Mouse (Mus musculus): ENCODE data around the gene Numb. TPM values are rescaled to one million over a fixed set of nuclear protein-coding genes. Genes with fewer than 3 reads are reported as not detected.

Numb gene
- total and polyA plus RNA-seq, 2 experiments from 2014 or later: 10.7 to 17.7 TPM

- Histone ChIP-seq H3K4me2 (ENCODE audit: low read depth, low read length) (peak overlapping the region; percentile 48), H3K4me3 (ENCODE audit: low read length) (peak overlapping the region; percentile 92), H3K27me3 (ENCODE audit: insufficient read depth, low read length) (no peaks in the 10 kb centered on the region), H3K4me1 (ENCODE audit: insufficient read depth, low read length) (no peaks in the 10 kb centered on the region), H3K27ac (no peak overlapping the region), H3K36me3 (ENCODE audit: insufficient read depth, low read length) (no peaks in the 10 kb centered on the region), H3K9me3 (ENCODE audit: low read length) (no peaks in the 10 kb centered on the region), H3K9ac (replicated peaks; ENCODE audit: low read length) (no peak overlapping the region)
- ATAC-seq (no peak), DNase-seq (ENCODE audit: low spot score) (no peak)
- TF ChIP-seq CTCF (IDR thresholded peaks at IDR 0.05; ENCODE audit: low read depth): no peak
- 38% methylated on average over 8 of the region's 8 CpGs for WGBS
Measured at GRCm38 (mm10) chr12:83922724-83923485, 1.2 kb upstream of the Numb start.

GRCm38 (mm10) chr12:83920721-83921441 is 853 bp downstream of the Numb start:
- ATAC-seq (no peak), DNase-seq (ENCODE audit: low spot score) (peak; percentile 16)

GRCm38 (mm10) chr12:83916884-83917283 is 4.8 kb downstream of the Numb start:
- Histone ChIP-seq H3K9me3 (ENCODE audit: low read length) (no peaks in the 10 kb centered on the region), H3K4me3 (ENCODE audit: low read length) (no peak overlapping the region), H3K9ac (replicated peaks; ENCODE audit: low read length) (no peak overlapping the region), H3K27ac (no peak overlapping the region), H3K4me2 (ENCODE audit: low read depth, low read length) (no peak overlapping the region), H3K36me3 (ENCODE audit: insufficient read depth, low read length) (no peaks in the 10 kb centered on the region), H3K27me3 (ENCODE audit: insufficient read depth, low read length) (no peaks in the 10 kb centered on the region), H3K4me1 (ENCODE audit: insufficient read depth, low read length) (no peaks in the 10 kb centered on the region)
- WGBS: 68% methylated on average over 9 of the region's 9 CpGs
- ATAC-seq (no peak), DNase-seq (ENCODE audit: low spot score) (peak; percentile 12)
- no peak for TF ChIP-seq CTCF (IDR thresholded peaks at IDR 0.05; ENCODE audit: low read depth)

More at GRCm38 (mm10) chr12:83920721-83921441, 853 bp downstream of the Numb start:
- no peak for TF ChIP-seq CTCF (IDR thresholded peaks at IDR 0.05; ENCODE audit: low read depth)
- Histone ChIP-seq H3K27ac (peak overlapping the region; percentile 62; the same call in 1 of the 2 replicates), H3K27me3 (ENCODE audit: insufficient read depth, low read length) (no peaks in the 10 kb centered on the region), H3K4me3 (ENCODE audit: low read length) (peak overlapping the region; percentile 92), H3K36me3 (ENCODE audit: insufficient read depth, low read length) (no peaks in the 10 kb centered on the region), H3K9me3 (ENCODE audit: low read length) (no peaks in the 10 kb centered on the region), H3K4me2 (ENCODE audit: low read depth, low read length) (peak overlapping the region; percentile 83), H3K9ac (replicated peaks; ENCODE audit: low read length) (peak overlapping the region; percentile 69), H3K4me1 (ENCODE audit: insufficient read depth, low read length) (no peaks in the 10 kb centered on the region)
- under 1% methylated on average over 31 of the region's 31 CpGs for WGBS

GRCm38 (mm10) chr12:83914797-83915196 is 6.9 kb downstream of the Numb start:
- 91% methylated on average over 1 of the region's 1 CpGs for WGBS
- no peak overlapping the region for H3K4me3 ChIP-seq (ENCODE audit: low read length)
- H3K27ac ChIP-seq: no peak overlapping the region
- no peak overlapping the region for H3K4me2 ChIP-seq (ENCODE audit: low read depth, low read length)
- H3K36me3 ChIP-seq (ENCODE audit: insufficient read depth, low read length): no peaks in the 10 kb centered on the region
- no peak for DNase-seq (ENCODE audit: low spot score)
- no peaks in the 10 kb centered on the region for H3K27me3 ChIP-seq (ENCODE audit: insufficient read depth, low read length)
- no peak for TF ChIP-seq CTCF (IDR thresholded peaks at IDR 0.05; ENCODE audit: low read depth)
- no peaks in the 10 kb centered on the region for H3K9me3 ChIP-seq (ENCODE audit: low read length)
- ATAC-seq: no peak
- H3K9ac ChIP-seq (replicated peaks; ENCODE audit: low read length): no peak overlapping the region
- no peaks in the 10 kb centered on the region for H3K4me1 ChIP-seq (ENCODE audit: insufficient read depth, low read length)

- Histone ChIP-seq H3K27me3 (ENCODE audit: insufficient read depth, low read length) (no peaks in the 10 kb centered on the region), H3K4me3 (ENCODE audit: low read length) (no peak overlapping the region), H3K9ac (replicated peaks; ENCODE audit: low read length) (no peak overlapping the region), H3K4me2 (ENCODE audit: low read depth, low read length) (no peak overlapping the region), H3K27ac (no peak overlapping the region), H3K36me3 (ENCODE audit: insufficient read depth, low read length) (no peaks in the 10 kb centered on the region), H3K9me3 (ENCODE audit: low read length) (no peaks in the 10 kb centered on the region), H3K4me1 (ENCODE audit: insufficient read depth, low read length) (no peaks in the 10 kb centered on the region)
- ATAC-seq: no peak
- WGBS: 91% methylated on average over 4 of the region's 4 CpGs
- DNase-seq (ENCODE audit: low spot score): no peak
- no peak for TF ChIP-seq CTCF (IDR thresholded peaks at IDR 0.05; ENCODE audit: low read depth)
Measured at GRCm38 (mm10) chr12:83914202-83914740, 7.5 kb downstream of the Numb start.

- Histone ChIP-seq H3K4me2 (ENCODE audit: low read depth, low read length) (no peak overlapping the region), H3K27me3 (ENCODE audit: insufficient read depth, low read length) (no peaks in the 10 kb centered on the region), H3K9me3 (ENCODE audit: low read length) (no peaks in the 10 kb centered on the region), H3K27ac (no peak overlapping the region), H3K4me1 (ENCODE audit: insufficient read depth, low read length) (no peaks in the 10 kb centered on the region), H3K4me3 (ENCODE audit: low read length) (no peak overlapping the region), H3K9ac (replicated peaks; ENCODE audit: low read length) (no peak overlapping the region), H3K36me3 (ENCODE audit: insufficient read depth, low read length) (no peaks in the 10 kb centered on the region)
- no peak for DNase-seq (ENCODE audit: low spot score)
- TF ChIP-seq CTCF (IDR thresholded peaks at IDR 0.05; ENCODE audit: low read depth): no peak
- no peak for ATAC-seq
- WGBS: 92% methylated on average over 2 of the region's 2 CpGs
Measured at GRCm38 (mm10) chr12:83910451-83910850, 11.3 kb downstream of the Numb start.

Data from hindbrain, postnatal 0 days (tissue).